Mouse (Mus musculus): ENCODE measurements around the gene Arhgef15.

- TF ChIP-seq CTCF (IDR thresholded peaks at IDR 0.05; ENCODE audit: insufficient read depth, low read length) (no peak), POLR2A (IDR thresholded peaks at IDR 0.05; ENCODE audit: borderline replicate concordance, extremely low read depth, low read depth, low read length) (no peak)
Measured at GRCm38 (mm10) chr11:68929947-68930346, 27.3 kb downstream of the Arhgef15 start.
